Mouse (Mus musculus) ES-Bruce4 (cell line): ENCODE data around the gene Pla2g4a.

Source experiments
- CTCF ChIP-seq: IDR thresholded peaks from one replicate; pipeline ENCODE4 v1.8.1; 2011; ENCODE audit warnings: low read depth, low read length
- EP300 ChIP-seq: IDR thresholded peaks from 2 replicates; pipeline ENCODE4 v1.6.1; 2011; ENCODE audit warnings: low read depth, low read length; ENCODE audit not compliant: insufficient read depth
- POLR2A ChIP-seq: IDR thresholded peaks from one replicate; pipeline ENCODE4 v1.8.1; 2011; ENCODE audit warnings: low read length; ENCODE audit not compliant: insufficient read depth

- no peak for TF ChIP-seq POLR2A
- TF ChIP-seq CTCF, result no peak
- no peak for TF ChIP-seq EP300
These were observed 14.7 kb downstream of the Pla2g4a start for GRCm38 (mm10) chr1:149946432-149946831.
